Mouse (Mus musculus) heart, postnatal 0 days (tissue): ENCODE measurements around the gene Cabp4. TPM values are rescaled to one million over a fixed set of nuclear protein-coding genes. Genes with fewer than 3 reads are reported as not detected.

Experiments used
- ATAC-seq: fragments of 200-750 bp; cut with Nextera tagmentation; 2 replicates; pipeline ENCODE4 v1.8.0; 2017; ENCODE audit warnings: low read depth, moderate number of reproducible peaks, moderate library complexity; ENCODE audit not compliant: insufficient read depth
- DNase-seq: peaks from one replicate; pipeline ENCODE4 v3.0.0-alpha.2; 2016; ENCODE audit warnings: low spot score
- H3K27ac ChIP-seq: fragments of 300-500 bp; sonication (generic); 2 replicates; pipeline ENCODE4 v1.5.1; 2014; ENCODE audit warnings: low read depth, mild to moderate bottlenecking
- H3K27me3 ChIP-seq: fragments of 300-500 bp; sonication (generic); 2 replicates; pipeline ENCODE4 v1.6.1; 2014; ENCODE audit warnings: low read length, mixed read lengths; ENCODE audit not compliant: control insufficient read depth, insufficient read depth
- H3K36me3 ChIP-seq: fragments of 300-500 bp; sonication (generic); replicated peaks from 2 replicates; pipeline ENCODE4 v1.6.1; 2014; ENCODE audit warnings: low read length, mixed read lengths; ENCODE audit not compliant: control insufficient read depth, insufficient read depth
- H3K4me1 ChIP-seq: fragments of 300-500 bp; sonication (generic); 2 replicates; pipeline ENCODE4 v1.6.1; 2014; ENCODE audit warnings: antibody characterized with exemption; ENCODE audit not compliant: control insufficient read depth, insufficient read depth
- H3K4me2 ChIP-seq: fragments of 300-500 bp; sonication (generic); 2 replicates; pipeline ENCODE4 v1.6.1; 2014; ENCODE audit warnings: low read depth, mild to moderate bottlenecking, low read length, moderate library complexity
- H3K4me3 ChIP-seq: fragments of 300-500 bp; sonication (generic); 2 replicates; pipeline ENCODE4 v1.5.1; 2014; ENCODE audit warnings: low read depth, low read length
- H3K9ac ChIP-seq: fragments of 300-500 bp; sonication (generic); replicated peaks from 2 replicates; pipeline ENCODE4 v1.6.1; 2014; ENCODE audit warnings: low read depth, low read length, mixed read lengths
- H3K9me3 ChIP-seq: fragments of 300-500 bp; sonication (generic); replicated peaks from 2 replicates; pipeline ENCODE4 v1.6.1; 2016; ENCODE audit warnings: low read length; ENCODE audit not compliant: control insufficient read depth
- CTCF ChIP-seq: IDR thresholded peaks from 2 replicates; pipeline ENCODE4 v1.5.1; 2016; ENCODE audit warnings: antibody characterized with exemption, control low read depth, low read depth
- EP300 ChIP-seq: IDR thresholded peaks from 2 replicates; pipeline ENCODE4 v1.6.1; 2016; ENCODE audit warnings: antibody characterized with exemption, low read depth
- WGBS: fragments of 180-500 bp; shearing (Covaris S2); extraction: QIAGEN DNeasy Blood & Tissue Kit; methylation state at CpG from one replicate; pipeline ENCODE4 v1.1.7; 2014; 5-methylcytosine and 5-hydroxymethylcytosine counted together
- polyA plus RNA-seq: library from polyadenylated mRNA; unstranded; fragments of >200 nt; fragmentation: Nextera tagmentation; extraction: Ambion mirVana; gene quantifications from 2 replicates; pipeline ENCODE4 v1.2.1, GENCODE M21; 2015
- total RNA-seq: library from RNA; depleted of rRNA; stranded (reverse); fragments of >200 nt; gene quantifications from 2 replicates; pipeline ENCODE4 v1.2.3, GENCODE M21; 2014; ENCODE audit warnings: low replicate concordance

Gene Cabp4
- total and polyA plus RNA-seq, 2 experiments from 2014 or later, result 0.11 TPM; not detected in 1

DNA sequence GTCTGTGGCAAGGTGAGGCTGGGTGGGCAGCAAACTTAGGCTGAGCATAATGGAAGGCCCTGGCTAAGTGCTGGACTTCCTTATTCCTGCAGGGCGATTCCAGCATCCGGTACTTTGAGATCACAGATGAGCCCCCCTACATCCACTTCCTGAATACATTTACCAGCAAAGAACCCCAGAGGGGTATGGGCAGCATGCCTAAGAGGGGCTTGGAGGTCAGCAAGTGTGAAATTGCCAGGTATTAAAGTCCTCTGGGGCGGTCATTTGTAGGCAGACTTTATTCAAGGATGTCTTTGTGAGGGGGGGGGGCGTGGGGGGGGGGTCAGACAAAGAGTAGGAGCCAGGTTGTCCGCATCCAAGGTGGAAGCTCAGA lies 7.6 kb upstream of the Cabp4 start:
- no peak for ATAC-seq
- Histone ChIP-seq H3K4me1 (peaks cover 21% of the 10 kb centered on the region), H3K4me3 (no peak overlapping the region), H3K9me3 (no peaks in the 10 kb centered on the region), H3K9ac (no peak overlapping the region), H3K36me3 (peaks cover 42% of the 10 kb centered on the region), H3K27me3 (no peaks in the 10 kb centered on the region), H3K4me2 (no peak overlapping the region), H3K27ac (no peak overlapping the region)
- DNase-seq, result no peak
- 76% methylated on average over 4 of the region's 5 CpGs for WGBS
- TF ChIP-seq CTCF (no peak), EP300 (no peak)

DNA sequence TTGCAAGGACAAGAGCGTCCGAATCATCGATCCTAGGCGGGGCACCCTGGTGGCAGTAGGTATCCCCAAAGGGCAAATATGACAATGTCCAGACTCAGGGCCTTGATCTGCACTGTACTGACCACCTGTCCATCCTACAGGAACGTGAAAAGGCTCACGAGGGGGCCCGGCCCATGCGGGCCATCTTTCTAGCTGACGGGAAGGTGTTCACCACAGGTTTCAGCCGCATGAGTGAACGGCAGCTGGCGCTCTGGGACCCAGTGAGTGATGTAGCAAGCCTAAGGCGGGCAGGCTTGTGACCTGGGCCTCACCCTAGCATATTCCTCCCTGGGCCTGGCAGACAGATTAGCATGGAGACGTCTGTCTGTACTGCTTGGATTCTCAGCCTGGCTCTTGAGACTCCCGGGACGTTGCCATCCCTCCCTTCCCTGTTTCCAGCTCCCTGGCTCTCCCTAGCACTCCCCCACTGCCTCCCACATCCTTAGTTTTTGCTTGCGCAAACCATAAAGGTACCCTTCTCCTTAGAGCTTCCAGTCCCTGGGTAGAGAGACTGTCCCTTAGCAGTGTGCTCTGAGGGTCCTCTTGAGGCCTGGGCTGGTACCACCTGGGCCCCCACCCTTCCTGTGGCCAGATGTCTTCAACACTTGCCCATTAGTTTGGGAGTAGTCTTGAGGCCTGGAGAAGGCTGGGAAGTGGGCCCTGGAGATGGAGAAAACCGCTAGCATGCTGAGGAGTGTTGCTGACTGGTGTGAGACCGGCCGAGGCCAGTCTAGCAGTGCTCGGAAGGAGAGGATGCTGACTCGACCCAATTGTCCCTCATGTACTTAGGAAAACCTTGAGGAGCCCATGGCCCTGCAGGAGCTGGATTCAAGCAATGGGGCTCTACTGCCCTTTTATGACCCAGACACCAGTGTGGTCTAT lies 7.0 kb upstream of the Cabp4 start:
- no peaks in the 10 kb centered on the region for H3K9me3 ChIP-seq
- no peak for TF ChIP-seq EP300
- no peak for TF ChIP-seq CTCF
- no peak overlapping the region for H3K4me2 ChIP-seq
- DNase-seq, result no peak
- no peak overlapping the region for H3K27ac ChIP-seq
- ATAC-seq, result no peak
- no peak overlapping the region for H3K9ac ChIP-seq
- 81% methylated on average over 22 of the region's 22 CpGs for WGBS
- no peak overlapping the region for H3K4me3 ChIP-seq
- peaks cover 39% of the 10 kb centered on the region for H3K36me3 ChIP-seq
- H3K4me1 ChIP-seq, result peaks cover 21% of the 10 kb centered on the region
- H3K27me3 ChIP-seq, result no peaks in the 10 kb centered on the region

DNA sequence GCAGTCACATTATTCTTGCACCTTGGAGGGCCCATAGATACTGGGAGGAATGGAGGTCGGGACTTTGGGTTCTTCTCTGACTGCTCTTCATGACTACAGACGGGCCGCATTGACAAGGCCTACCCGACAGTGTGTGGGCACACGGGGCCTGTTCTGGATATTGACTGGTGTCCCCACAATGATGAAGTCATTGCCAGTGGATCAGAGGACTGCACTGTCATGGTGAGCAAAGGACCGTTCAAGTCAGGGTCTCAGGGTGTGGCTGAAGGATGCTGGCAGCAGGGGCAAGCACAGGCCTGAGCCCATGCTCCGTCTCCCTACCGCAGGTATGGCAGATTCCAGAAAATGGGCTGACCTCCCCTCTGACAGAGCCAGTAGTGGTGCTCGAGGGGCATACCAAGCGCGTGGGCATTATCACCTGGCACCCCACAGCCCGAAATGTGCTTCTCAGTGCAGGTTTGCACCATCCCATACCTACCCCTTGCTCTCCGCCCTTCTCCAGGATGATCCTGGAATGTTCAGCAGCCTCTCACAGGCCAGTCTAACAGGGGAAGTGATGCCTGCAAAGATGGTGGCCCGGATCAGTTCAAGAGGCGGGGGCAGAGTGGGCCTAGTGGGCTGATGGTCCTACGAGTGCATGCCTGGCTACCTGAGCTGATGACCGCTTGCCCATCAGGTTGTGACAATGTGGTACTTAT lies 6.1 kb upstream of the Cabp4 start:
- Histone ChIP-seq H3K4me1 (peaks cover 21% of the 10 kb centered on the region), H3K27ac (no peak overlapping the region), H3K4me2 (peak overlapping the region; percentile 88; the same call in 1 of the 2 replicates), H3K4me3 (no peak overlapping the region), H3K9ac (peak overlapping the region; percentile 96; the same call in 1 of the 2 replicates), H3K36me3 (peaks cover 39% of the 10 kb centered on the region), H3K9me3 (no peaks in the 10 kb centered on the region), H3K27me3 (no peaks in the 10 kb centered on the region)
- TF ChIP-seq CTCF (no peak), EP300 (no peak)
- ATAC-seq, result no peak
- DNase-seq, result no peak
- WGBS, result 92% methylated on average over 17 of the region's 17 CpGs

DNA sequence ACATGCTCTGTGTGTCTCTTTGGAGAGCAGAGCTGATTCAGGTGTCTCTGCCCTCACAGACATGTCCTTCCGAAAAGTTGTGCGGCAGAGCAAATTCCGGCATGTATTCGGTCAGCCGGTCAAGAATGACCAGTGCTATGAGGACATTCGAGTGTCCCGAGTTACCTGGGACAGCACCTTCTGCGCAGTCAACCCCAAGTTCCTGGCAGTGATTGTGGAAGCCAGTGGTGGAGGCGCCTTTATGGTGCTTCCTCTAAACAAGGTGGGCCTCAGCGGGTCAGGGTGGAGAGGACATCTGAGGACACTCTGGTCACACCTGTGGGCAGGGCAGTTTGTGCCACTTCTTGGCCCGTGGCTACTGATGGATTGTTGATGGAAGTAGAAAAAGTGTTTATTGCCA lies 5.5 kb upstream of the Cabp4 start:
- H3K36me3 ChIP-seq, result peaks cover 37% of the 10 kb centered on the region
- peak overlapping the region; percentile 97 for H3K4me3 ChIP-seq
- no peak for DNase-seq
- TF ChIP-seq CTCF, result no peak
- H3K9me3 ChIP-seq, result no peaks in the 10 kb centered on the region
- WGBS, result 77% methylated on average over 11 of the region's 11 CpGs
- H3K9ac ChIP-seq, result peak overlapping the region; percentile 96
- H3K27ac ChIP-seq, result peak overlapping the region; percentile 89
- H3K4me1 ChIP-seq, result peaks cover 21% of the 10 kb centered on the region
- peak overlapping the region; percentile 88 for H3K4me2 ChIP-seq
- no peak for ATAC-seq
- no peaks in the 10 kb centered on the region for H3K27me3 ChIP-seq

DNA sequence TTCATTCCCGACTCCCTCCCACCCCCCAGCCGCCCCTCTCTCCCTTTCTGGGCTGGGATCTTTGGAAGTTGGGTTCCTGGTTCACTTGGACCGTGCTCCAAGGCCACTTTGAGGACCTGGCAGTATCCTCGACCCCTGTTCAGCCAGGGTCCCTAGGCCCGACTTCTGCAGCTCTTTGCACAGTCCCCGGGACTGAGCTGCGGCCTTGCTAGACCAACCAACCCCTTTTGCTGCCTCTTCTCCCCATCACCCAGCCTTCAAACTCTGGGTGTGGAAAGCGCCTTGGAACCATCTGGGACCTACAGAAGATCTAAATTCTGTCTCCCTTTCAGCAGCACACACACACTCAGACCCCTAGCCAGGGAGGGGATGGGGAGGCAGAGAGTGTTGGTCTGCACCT lies 5.0 kb upstream of the Cabp4 start:
- TF ChIP-seq CTCF (no peak), EP300 (no peak)
- Histone ChIP-seq H3K27ac (peak overlapping the region; percentile 89), H3K36me3 (peaks cover 32% of the 10 kb centered on the region), H3K9ac (peak overlapping the region; percentile 96), H3K9me3 (no peaks in the 10 kb centered on the region), H3K27me3 (no peaks in the 10 kb centered on the region), H3K4me3 (peak overlapping the region; percentile 97), H3K4me1 (peaks cover 21% of the 10 kb centered on the region), H3K4me2 (peak overlapping the region; percentile 88)
- ATAC-seq, result peak; percentile 13; the same call in 1 of the 2 replicates
- no peak for DNase-seq
- 3% methylated on average over 7 of the region's 8 CpGs for WGBS
